ENCODE assay signal across 9 mouse cellular contexts in the genomic region with DNA sequence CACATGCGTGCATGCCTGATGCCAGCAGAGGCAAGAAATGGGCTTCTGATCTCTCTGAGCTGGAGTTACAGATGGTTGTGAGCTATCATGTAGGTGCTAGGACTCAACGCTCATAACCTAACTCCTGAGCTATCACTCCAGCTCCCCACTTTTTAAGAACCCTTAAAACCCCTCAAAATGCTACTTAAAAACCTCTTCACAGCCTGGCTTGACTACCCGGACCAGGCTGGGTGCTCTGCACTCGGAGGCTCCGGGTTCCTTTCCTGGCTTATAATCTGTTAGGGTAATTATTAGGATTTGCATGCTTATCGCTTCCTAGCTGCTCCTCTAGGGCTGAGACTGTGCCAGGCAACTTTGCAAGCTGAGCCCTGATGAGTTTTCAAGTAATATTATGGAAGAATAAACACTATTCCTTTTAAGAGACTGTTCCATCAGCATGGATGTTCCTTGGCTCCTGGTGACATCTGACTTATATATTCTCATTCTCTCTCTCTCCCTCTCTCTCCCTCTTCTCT. TPM values are rescaled to one million over a fixed set of nuclear protein-coding genes. Genes with fewer than 3 reads are reported as not detected.
A peak's percentile ranks its signal among the peaks of the same experiment; 100 is the strongest.
DNase-seq lines count a peak whose midpoint lies in the region; ATAC-seq lines count a peak whose summit lies in the region.
"Had no signal": no experiment of that assay in that cellular context is flagged by ENCODE, and none has a peak within 500 bp of the region (broad histone marks: within the 10 kb centered on the region; RNA-seq: fewer than 3 reads in every experiment).

No protein-coding gene starts in this region.

- H3K4me3 ChIP-seq in kidney, embryonic 14.5 days (ENCODE audit: low read length), result no peak overlapping the region
- H3K4me3 ChIP-seq in intestine, embryonic 14.5 days (ENCODE audit: low read depth, low read length), result peak overlapping the region; percentile 30

- H3K4me2 ChIP-seq in kidney, embryonic 14.5 days (replicated peaks; ENCODE audit: low read depth, low read length), result peak overlapping the region; percentile 62; the same call in 1 of the 2 replicates
- peak overlapping the region; percentile 71 for H3K4me2 ChIP-seq in intestine, embryonic 14.5 days (ENCODE audit: low read length)

- no peak overlapping the region for H3K9ac ChIP-seq in kidney, embryonic 14.5 days (ENCODE audit: low read depth, low read length)
- no peak overlapping the region; the same call in 1 of the 2 replicates for H3K9ac ChIP-seq in intestine, embryonic 14.5 days (ENCODE audit: low read length)

- no peaks in the 10 kb centered on the region for H3K36me3 ChIP-seq in kidney, embryonic 14.5 days (ENCODE audit: control insufficient read depth, insufficient read depth, low read length)
- no peaks in the 10 kb centered on the region for H3K36me3 ChIP-seq in intestine, embryonic 14.5 days (ENCODE audit: control insufficient read depth, insufficient read depth, low read length)

- H3K9me3 ChIP-seq in kidney, embryonic 14.5 days (ENCODE audit: control insufficient read depth, low read length), result no peaks in the 10 kb centered on the region
- H3K9me3 ChIP-seq in intestine, embryonic 14.5 days (ENCODE audit: control insufficient read depth, low read length), result no peaks in the 10 kb centered on the region

- no peak for ATAC-seq in kidney, embryonic 14.5 days (ENCODE audit: low FRiP score, low TSS enrichment)
- ATAC-seq in intestine, embryonic 14.5 days (replicated peaks; ENCODE audit: low FRiP score, low TSS enrichment, low read depth), result no peak

- H3K27me3 ChIP-seq in kidney, embryonic 14.5 days (ENCODE audit: control insufficient read depth, insufficient read depth, low read length), result no peaks in the 10 kb centered on the region
- H3K27me3 ChIP-seq in intestine, embryonic 14.5 days (replicated peaks; ENCODE audit: control insufficient read depth, insufficient read depth, low read length), result no peaks in the 10 kb centered on the region

- no peak overlapping the region; the same call in 1 of the 2 replicates for H3K27ac ChIP-seq in kidney, embryonic 14.5 days (ENCODE audit: low read depth, low read length)
- H3K27ac ChIP-seq in intestine, embryonic 14.5 days (ENCODE audit: low read depth), result no peak overlapping the region

- 76% methylated on average over 6 of the region's 6 CpGs for WGBS in kidney, embryonic 14.5 days
- 69% methylated on average over 6 of the region's 6 CpGs for WGBS in intestine, embryonic 14.5 days

- DNase-seq in kidney, postnatal 14 days, result no peak
- DNase-seq in 416B (ENCODE audit: low read depth) (peak; percentile 32), A20 (ENCODE audit: low read depth, low spot score) (peak; percentile 39)
- DNase-seq in intestine, embryonic 14.5 days (ENCODE audit: low spot score), result no peak
- DNase-seq in left cerebral cortex, adult 11 months (ENCODE audit: low spot score), result no peak
- no peak for DNase-seq in urinary bladder, adult 2 months (ENCODE audit: low spot score)
- no peak for DNase-seq in frontal cortex, postnatal 36 days (ENCODE audit: low spot score in 2 of 2)
- DNase-seq: layer of hippocampus, adult 9-11 months had no signal

- peaks cover 17% of the 10 kb centered on the region; the same call in 1 of the 2 replicates for H3K4me1 ChIP-seq in kidney, embryonic 14.5 days (ENCODE audit: control insufficient read depth, insufficient read depth, low read length)
- peaks cover 14% of the 10 kb centered on the region for H3K4me1 ChIP-seq in intestine, embryonic 14.5 days (replicated peaks; ENCODE audit: control insufficient read depth, insufficient read depth, low read length)

RNA-seq across cellular contexts. Expression of a gene that starts 0.8 kb away (rescaled TPM):
- 253 and 349 TPM in 2 replicates for polyA plus RNA-seq in kidney, embryonic 14.5 days (2014; fragmentation: Nextera tagmentation; extraction: Ambion mirVana)
- 298 and 334 TPM in 2 replicates for polyA plus RNA-seq in intestine, embryonic 14.5 days (2014; fragmentation: Nextera tagmentation; extraction: Ambion mirVana)
- 174 and 196 TPM in 2 replicates for polyA plus RNA-seq in urinary bladder, adult 2 months (2012; rRNA removed)

Comparison
In these comparisons a context has a peak if more than half of its experiments do, and no peak if none do; other contexts are left out.
1. DNase-seq: peak in 416B (single experiment) and A20 (single experiment); none in kidney, postnatal 14 days (single experiment), intestine, embryonic 14.5 days (single experiment), left cerebral cortex, adult 11 months (single experiment), urinary bladder, adult 2 months (single experiment) and frontal cortex, postnatal 36 days (0 of 2).